Mouse (Mus musculus): Measurements from ENCODE around the gene Rassf8.

Rassf8 gene

GRCm38 (mm10) chr6:145779383-145779782, 32.8 kb downstream of the Rassf8 start:
- no peak for DNase-seq

DNA sequence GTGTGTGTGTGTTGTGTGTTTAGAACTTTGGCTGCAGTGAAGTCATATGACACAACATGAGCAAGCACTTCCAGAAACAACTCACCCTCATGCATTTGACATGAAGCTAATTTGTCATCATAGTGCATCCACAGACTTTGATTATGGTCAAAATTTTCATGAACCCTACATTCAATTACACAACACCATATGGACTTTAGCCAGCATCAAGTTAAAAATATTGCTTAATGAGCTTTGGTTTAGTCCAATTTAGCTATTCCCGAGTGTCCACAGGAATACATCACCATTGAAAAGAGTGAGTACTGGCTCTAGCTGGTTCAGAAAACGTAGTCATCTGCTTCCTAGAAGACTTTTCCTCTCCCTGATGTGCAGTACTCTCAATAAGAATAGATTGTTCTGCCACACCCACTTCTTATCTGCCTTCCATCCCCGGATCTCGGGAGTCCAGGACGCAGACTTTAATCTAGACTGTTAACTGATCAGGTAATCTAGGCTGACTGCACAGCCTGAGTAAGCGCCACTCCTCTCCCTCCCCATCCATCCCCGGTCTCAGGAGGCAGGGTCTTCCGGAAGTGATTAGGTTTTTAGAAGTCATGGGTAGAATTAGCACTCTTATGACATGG, 33.7 kb downstream of the Rassf8 start:
- DNase-seq = no peak

DNA sequence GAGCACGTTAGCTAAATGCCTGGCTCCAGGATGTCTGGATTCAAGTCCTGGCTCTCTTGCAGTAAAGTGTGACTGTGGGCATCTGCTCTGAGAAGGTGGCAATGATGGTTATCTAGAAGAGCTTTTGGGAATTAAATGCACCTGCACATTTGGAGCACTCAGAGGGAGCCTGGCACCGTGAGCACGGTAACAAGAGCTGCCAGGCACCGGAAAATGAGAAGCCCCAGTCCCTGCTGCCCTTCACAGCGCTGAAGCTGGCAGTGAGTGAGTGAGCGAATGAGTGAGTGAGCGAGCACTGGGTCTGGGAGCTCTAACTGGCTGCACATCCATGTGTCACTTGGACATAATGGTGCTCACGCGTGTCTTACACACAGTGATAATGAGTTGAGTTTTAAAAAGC, 34.7 kb downstream of the Rassf8 start:
- DNase-seq = peak; percentile 70

DNA sequence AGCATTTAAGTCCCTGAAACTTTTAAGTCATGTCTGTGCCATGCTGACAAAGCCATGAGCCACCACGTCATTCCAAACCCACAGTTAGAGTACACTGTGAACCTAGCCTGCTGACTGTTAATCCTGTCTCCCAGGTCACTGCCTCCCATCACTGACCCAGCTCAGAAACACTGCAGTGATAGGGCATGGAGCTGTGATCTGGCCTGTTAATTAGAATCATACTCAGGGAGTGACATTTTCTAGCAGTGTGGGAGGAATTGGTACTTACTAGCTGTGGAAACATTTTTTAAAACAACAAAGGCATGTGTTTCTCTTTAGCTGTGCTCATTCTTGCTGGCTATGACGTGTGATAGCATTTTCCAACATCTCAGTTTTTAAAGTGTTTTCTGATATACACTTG, 35.4 kb downstream of the Rassf8 start:
- DNase-seq = no peak

- DNase-seq = no peak
These were observed 40.8 kb downstream of the Rassf8 start for GRCm38 (mm10) chr6:145787311-145787710.

DNA sequence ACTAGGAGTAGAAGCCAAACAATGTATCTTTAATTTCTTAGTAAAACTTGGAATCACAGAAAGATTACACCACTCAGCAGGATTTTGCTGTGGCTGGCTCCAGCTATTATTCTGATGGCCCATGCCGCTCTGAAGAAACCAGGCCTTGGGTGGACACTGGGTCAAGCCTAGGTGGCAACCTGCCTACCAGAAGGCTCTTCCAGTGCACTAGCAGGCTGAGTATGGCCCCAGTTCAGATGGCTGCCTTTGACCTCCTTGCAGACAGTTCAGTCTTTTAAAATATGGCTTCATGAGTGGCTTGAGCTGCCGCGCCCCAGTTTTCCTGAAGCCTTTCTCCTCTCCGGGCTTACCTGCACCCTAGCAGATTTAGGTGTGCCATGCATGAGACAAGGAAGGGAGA, 43.2 kb downstream of the Rassf8 start:
- no peak for DNase-seq

DNA sequence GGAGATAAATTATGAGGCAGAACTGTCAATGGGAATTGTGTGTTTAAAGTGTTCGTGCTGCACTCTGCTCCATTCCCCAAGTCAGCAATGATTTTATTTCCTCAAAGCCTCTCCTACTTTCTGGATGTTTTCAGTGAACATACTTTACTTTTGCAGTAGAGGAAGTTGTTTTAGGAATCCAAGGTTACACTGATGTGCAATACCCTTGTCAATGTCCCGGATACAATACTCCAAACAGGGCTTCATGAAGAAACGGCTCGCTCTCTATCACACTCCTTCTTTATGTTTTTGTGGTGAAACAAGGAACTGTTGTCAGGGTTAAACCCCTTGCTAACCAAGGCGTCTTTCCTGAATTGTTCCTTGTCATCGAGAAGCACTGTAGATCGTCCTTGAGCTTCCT, 45.8 kb downstream of the Rassf8 start:
- DNase-seq = no peak

GRCm38 (mm10) chr6:145793109-145793593, 46.6 kb downstream of the Rassf8 start:
- DNase-seq = peak; percentile 27 to 72

DNA sequence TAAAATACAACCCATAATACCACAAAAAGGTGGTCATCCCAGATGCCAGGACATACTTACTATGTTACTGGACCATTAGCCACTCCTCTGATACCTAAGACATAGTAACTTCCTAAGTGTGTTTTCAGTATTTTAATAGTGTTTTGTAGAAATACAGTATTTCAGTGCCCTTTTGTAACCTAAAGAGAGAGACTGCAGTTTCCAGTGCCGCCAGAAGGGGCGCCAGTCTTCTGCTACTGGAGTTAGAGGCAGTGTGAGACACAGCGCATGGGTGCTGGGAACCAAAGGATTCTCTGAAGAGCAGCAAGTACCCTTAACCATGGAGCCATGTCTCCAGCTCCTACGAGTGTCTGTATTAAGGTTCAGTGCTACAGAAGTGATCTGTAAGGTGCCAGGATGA, 48.1 kb downstream of the Rassf8 start:
- DNase-seq = no peak

DNA sequence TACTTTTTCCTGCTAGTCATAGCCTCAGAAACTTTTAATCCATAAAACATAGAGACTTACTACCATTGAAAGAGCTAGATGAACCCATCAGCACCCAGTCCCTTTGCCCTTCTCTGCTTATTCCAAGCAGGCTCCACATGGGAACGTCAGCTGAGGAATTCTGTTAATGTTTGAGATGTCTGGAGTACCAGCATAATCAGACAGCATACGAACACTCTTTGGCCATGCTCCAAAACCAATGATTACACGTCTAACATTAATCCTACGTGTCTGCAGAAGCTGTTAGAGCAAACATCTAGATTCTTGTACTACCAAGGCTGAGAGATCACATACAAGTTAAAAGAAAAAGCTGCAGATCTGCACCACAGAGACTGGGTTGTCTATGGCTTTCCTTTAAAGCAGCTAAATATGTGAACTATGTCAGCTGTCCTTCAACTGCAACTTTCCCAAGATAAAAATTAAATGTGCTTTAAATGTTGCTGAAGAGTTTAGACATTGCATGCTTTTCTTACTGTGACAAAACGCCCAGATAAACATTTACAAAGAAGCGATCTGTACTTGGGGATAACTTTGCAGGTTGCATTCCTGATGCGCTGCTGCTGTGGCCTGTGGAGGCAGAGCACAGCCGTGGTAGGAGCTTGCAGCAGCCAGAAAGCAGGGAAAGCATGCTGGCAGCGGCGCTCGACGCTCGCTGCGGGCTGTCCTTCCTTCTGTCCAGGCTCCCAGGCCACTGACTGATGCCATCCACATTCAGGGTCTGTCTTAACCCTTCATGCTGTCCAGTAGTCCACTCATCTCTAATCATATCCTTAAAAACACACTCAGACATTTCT, 49.9 kb downstream of the Rassf8 start:
- DNase-seq = no peak

DNA sequence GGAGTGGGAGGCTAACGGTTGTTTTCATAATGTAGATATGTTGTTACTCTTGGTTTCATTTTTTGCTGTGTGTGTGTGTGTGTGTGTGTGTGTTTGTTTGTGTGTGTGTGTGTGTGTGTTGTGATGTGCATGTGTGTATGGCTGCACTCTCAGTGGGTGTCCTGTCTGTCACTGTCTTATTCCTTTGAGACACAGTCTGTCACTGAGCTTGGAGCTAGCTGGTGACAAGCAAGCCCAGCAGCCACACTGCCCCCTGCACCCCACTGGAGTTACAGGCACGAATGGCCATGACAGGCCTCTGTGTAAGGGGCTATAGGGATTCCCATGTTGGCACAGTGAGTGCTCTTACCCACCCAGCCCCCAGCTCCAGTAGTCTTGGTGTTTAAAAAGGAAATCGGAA, 51.1 kb downstream of the Rassf8 start:
- DNase-seq = no peak

DNA sequence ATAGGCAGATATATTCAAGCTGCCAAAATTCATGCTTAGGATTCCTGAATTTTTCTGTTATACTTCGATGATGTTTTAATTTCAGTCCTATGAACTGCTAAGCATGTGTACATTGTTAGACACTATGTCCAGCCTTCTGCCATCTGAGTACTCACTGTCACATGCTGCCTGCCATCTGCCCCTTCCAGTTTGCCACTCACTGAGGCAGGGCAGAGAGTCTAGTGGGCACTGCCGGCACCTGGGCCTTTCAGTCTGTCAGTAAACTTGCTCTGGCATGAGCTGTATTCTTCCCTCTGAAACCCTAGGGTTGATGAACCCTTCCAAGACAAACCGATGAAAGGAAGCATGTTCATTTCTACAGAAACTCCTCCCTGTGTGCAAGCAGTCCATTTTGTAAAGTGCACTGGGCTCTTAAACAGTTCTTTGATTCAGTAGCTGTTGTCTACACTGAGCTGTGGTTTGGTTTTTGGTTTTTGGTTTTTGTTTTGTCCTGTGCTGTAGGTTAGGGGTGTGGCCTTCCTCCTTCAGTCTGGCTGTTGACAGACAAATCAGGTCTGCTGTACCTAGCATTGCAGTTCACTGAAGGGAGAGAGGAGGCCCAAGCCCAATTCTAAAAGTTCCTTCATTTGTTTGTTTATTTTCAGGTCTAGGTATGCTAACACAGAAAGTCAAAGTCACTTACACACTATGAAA, 55.4 kb downstream of the Rassf8 start:
- DNase-seq = peak; percentile 51 to 54

DNA sequence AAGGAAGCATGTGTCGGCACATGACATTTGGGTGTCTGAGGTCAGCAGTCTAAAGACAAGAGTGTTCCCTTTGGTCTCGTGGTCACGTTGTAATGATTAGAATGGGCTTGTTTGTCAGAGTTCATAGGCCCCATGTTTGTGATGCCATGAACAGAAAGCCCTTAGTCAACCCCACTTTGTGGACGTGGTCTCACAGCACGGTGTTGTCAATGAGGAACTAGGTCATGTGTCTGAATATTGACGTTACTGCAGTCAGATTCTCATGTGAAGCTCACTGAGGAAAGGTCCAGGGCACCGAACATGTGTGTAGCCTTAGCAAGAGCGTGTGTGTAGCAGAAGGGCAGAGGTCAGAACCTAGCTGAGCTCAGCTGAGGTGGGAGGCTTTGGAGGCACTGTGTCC, 56.3 kb downstream of the Rassf8 start:
- no peak for DNase-seq

GRCm38 (mm10) chr6:145804276-145804675, 57.7 kb downstream of the Rassf8 start:
- DNase-seq = peak; percentile 54 to 55

- no peak for DNase-seq
These were observed 60.2 kb downstream of the Rassf8 start for GRCm38 (mm10) chr6:145806784-145807183.

- no peak for DNase-seq
These were observed 61.4 kb downstream of the Rassf8 start for GRCm38 (mm10) chr6:145807929-145808328.

GRCm38 (mm10) chr6:145809566-145809965, 63.0 kb downstream of the Rassf8 start:
- DNase-seq = no peak

GRCm38 (mm10) chr6:145810015-145810414, 63.5 kb downstream of the Rassf8 start:
- DNase-seq = no peak

DNA sequence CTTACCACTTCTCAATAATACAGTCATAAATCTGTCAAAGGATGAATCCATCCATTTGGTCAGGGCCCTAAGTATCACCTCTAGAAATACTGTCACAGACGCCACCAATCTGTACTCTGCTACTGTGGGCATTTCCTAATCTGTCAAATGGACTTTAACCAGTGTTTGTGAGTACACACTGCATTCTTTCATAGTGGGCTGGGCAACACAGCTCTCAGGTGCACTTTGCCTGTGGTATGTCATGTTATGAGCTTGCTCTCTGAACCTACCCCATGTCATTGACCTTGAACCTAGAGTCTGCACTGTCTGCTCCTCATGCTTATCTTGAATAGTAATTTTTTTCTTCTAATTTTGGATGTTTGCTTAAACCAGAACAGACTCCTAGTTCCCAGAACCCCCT, 64.6 kb downstream of the Rassf8 start:
- no peak for DNase-seq

DNA sequence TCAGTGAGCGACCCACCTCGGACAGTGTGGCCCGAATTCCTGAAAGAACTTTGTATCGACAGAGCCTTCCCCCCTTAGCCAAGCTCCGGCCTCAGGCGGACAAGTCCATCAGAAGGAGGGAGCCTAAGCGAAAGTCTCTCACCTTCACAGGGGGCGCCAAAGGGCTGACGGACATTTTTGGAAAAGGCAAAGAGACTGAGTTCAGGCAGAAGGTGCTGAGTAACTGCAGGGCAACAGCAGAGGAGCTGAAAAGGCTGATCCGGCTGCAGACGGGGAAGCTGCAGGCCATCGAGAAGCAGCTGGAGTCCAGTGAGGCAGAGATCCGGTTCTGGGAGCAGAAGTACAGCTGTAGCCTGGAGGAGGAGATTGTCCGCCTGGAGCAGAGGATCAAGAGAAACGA, 68.7 kb downstream of the Rassf8 start:
- DNase-seq = peak; percentile 39 to 42

DNA sequence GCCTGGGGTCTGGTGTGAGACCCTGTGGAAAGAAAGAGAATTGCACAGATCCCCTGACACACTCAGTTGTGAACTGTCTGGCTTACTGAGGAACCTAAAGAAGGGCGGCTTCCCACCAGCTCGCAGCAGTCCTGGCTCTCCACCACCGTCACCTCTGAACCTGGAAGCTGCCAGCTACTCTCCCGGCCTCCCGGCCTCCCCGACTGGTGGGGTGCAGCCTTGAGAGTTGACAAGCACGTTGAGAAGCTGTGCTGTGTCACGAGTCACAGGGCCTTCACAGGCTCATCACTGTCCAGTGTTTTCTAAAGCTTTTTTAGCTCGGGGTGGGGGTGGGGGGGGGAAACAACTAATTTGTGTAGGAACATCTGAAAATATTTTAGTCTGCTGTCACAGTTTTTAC, 72.6 kb downstream of the Rassf8 start:
- DNase-seq = no peak

- no peak for DNase-seq
These were observed 75.7 kb downstream of the Rassf8 start for GRCm38 (mm10) chr6:145822218-145822617.

DNA sequence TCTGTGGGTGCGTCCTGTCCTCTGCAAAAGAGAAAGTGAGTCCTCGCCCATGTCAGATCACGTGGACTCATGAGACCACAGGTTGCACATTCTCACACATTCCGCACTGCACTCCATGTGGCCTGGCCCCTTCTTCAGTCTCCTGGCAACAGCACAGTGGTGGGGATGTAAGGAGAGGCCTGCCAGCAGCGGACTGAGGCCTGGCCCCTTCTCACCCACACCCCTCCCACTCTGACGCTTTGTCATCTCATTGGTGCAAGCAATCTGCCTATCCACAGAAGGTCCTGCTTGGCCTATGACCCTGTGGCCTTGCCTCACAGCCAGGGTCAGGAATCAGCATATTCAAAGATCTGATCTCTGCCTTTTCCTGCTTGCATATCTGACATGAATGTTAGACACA, 76.6 kb downstream of the Rassf8 start:
- no peak for DNase-seq

Data from cerebellum, postnatal 36 days (tissue).